Mouse (Mus musculus): ENCODE data around the gene Baz2b. TPM values are rescaled to one million over a fixed set of nuclear protein-coding genes. Genes with fewer than 3 reads are reported as not detected.
A peak's percentile ranks its signal among the peaks of the same experiment; 100 is the strongest.
"Not testable (repeated sequence)": the region's sequence is repeated elsewhere in the genome, so short reads cannot be mapped to it uniquely, and the experiment has no call there.

Gene Baz2b
- polyA plus RNA-seq, 1 experiment from 2014 or later = 74.7 TPM

DNA sequence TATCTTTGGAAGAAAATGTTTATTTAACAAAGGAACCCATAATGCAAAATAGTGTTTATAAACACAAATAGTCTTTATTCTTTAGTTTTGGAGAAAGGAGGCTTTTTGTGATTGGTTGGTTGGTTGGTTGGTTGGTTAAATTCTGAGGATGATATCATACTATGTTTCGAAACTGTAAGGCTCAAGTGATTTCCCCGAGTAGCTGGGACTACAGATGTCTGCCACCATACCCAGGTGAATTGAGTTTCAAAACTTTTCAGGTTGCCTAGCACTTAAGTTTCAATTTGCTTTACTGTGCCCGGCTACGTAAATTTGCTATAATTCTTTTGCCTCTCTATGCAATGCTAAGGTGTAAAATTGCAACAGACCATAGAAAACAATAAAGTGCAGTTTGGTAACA lies 127.4 kb downstream of the Baz2b start:
- H3K4me2 ChIP-seq = no peak overlapping the region
- no peak overlapping the region for H3K4me3 ChIP-seq (ENCODE audit: low read depth, low read length)
- ATAC-seq (ENCODE audit: low FRiP score) (no peak), DNase-seq (ENCODE audit: low spot score, missing footprints) (no peak)
- H3K9ac ChIP-seq (ENCODE audit: low read length) = no peak overlapping the region
- H3K36me3 ChIP-seq (ENCODE audit: control insufficient read depth, insufficient read depth, low read length) = no peaks in the 10 kb centered on the region
- no peaks in the 10 kb centered on the region for H3K9me3 ChIP-seq (ENCODE audit: control insufficient read depth, low read length)
- no peaks in the 10 kb centered on the region for H3K27me3 ChIP-seq (ENCODE audit: control insufficient read depth, insufficient read depth, low read length)
- WGBS = 96% methylated on average over 4 of the region's 4 CpGs
- H3K4me1 ChIP-seq (ENCODE audit: control insufficient read depth, insufficient read depth, low read length) = peaks cover 10% of the 10 kb centered on the region; the same call in 1 of the 2 replicates
- H3K27ac ChIP-seq (ENCODE audit: low read depth, low read length) = no peak overlapping the region

DNA sequence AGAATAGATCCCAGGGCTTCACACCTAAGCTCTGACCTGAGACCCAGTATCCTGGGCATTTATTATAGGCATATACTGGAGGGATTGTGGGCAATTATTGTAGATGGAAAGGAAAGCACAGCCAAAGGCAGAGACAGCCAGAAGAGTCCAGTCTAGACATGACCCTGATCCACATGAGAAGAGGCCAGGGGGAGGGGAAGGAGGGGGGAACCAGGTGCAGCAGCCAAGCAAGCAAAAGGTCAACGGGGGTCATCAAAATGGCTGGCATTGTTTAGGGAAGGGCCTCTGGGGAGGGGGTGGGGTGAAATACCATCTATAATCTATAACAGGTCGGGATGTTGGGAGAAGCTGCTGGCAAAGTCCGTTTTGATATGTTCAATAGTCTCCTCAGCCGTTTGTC lies 128.8 kb downstream of the Baz2b start:
- Histone ChIP-seq H3K27ac (ENCODE audit: low read depth, low read length) (no peak overlapping the region), H3K27me3 (ENCODE audit: control insufficient read depth, insufficient read depth, low read length) (no peaks in the 10 kb centered on the region), H3K36me3 (ENCODE audit: control insufficient read depth, insufficient read depth, low read length) (no peaks in the 10 kb centered on the region), H3K4me3 (ENCODE audit: low read depth, low read length) (no peak overlapping the region), H3K4me2 (no peak overlapping the region), H3K9ac (ENCODE audit: low read length) (no peak overlapping the region), H3K9me3 (ENCODE audit: control insufficient read depth, low read length) (no peaks in the 10 kb centered on the region), H3K4me1 (ENCODE audit: control insufficient read depth, insufficient read depth, low read length) (peaks cover 20% of the 10 kb centered on the region; the same call in 1 of the 2 replicates)
- WGBS = 66% methylated on average over 4 of the region's 4 CpGs
- no peak for DNase-seq (ENCODE audit: low spot score, missing footprints)
- peak; percentile 42; the same call in 1 of the 2 replicates for ATAC-seq (ENCODE audit: low FRiP score)

DNA sequence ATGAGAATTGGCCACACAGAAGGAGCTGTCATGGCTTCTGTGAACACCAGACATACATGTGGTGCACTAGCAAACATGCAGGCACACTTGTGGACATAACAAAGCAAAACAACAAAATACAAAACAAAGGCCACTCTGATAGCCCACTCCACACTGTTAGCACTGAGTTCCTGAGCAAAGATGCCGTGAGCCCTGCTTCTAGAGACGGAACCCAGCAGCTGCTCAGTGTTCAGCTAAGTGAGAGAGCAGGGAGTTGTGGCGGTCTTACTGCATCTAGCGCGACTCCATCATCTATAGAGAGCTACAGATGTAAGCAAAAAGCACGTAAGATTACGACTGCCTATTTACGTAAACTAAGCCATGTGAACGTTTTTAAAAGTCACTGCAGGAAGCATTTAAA lies 132.0 kb downstream of the Baz2b start:
- no peak for DNase-seq (ENCODE audit: low spot score, missing footprints)
- WGBS = 70% methylated on average over 9 of the region's 9 CpGs
- Histone ChIP-seq H3K36me3 (ENCODE audit: control insufficient read depth, insufficient read depth, low read length) (no peaks in the 10 kb centered on the region), H3K9ac (ENCODE audit: low read length) (no peak overlapping the region), H3K9me3 (ENCODE audit: control insufficient read depth, low read length) (no peaks in the 10 kb centered on the region), H3K4me3 (ENCODE audit: low read depth, low read length) (no peak overlapping the region), H3K27me3 (ENCODE audit: control insufficient read depth, insufficient read depth, low read length) (no peaks in the 10 kb centered on the region), H3K4me2 (no peak overlapping the region), H3K27ac (ENCODE audit: low read depth, low read length) (no peak overlapping the region; the same call in 1 of the 2 replicates), H3K4me1 (ENCODE audit: control insufficient read depth, insufficient read depth, low read length) (peaks cover 15% of the 10 kb centered on the region; the same call in 1 of the 2 replicates)
- ATAC-seq (ENCODE audit: low FRiP score) = no peak

DNA sequence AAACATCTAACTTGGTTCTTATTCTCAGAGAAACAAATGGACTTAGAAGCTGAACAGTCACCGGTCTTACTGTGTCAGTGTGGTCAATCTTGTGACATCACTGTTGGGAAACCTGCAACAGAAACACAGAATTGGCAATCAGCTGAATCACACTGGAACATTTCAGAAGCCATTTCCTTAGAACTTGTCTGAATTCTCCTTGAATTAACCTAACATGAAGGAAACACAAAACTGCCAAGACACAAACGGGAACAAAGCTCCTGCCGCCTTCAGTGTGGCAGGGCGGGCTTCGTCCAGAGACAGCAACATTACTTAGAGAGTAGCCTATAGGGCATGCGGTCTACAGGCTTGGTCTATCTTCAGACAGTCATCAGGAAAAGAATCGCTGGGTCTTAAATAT lies 132.8 kb downstream of the Baz2b start:
- 48% methylated on average over 7 of the region's 7 CpGs for WGBS
- H3K27me3 ChIP-seq (ENCODE audit: control insufficient read depth, insufficient read depth, low read length) = no peaks in the 10 kb centered on the region
- no peaks in the 10 kb centered on the region for H3K9me3 ChIP-seq (ENCODE audit: control insufficient read depth, low read length)
- H3K9ac ChIP-seq (ENCODE audit: low read length) = peak overlapping the region; percentile 18; the same call in 1 of the 2 replicates
- no peaks in the 10 kb centered on the region for H3K36me3 ChIP-seq (ENCODE audit: control insufficient read depth, insufficient read depth, low read length)
- peaks cover 15% of the 10 kb centered on the region; the same call in 1 of the 2 replicates for H3K4me1 ChIP-seq (ENCODE audit: control insufficient read depth, insufficient read depth, low read length)
- no peak overlapping the region for H3K4me2 ChIP-seq
- DNase-seq (ENCODE audit: low spot score, missing footprints) (no peak), ATAC-seq (ENCODE audit: low FRiP score) (no peak)
- H3K27ac ChIP-seq (ENCODE audit: low read depth, low read length) = no peak overlapping the region
- no peak overlapping the region for H3K4me3 ChIP-seq (ENCODE audit: low read depth, low read length)

DNA sequence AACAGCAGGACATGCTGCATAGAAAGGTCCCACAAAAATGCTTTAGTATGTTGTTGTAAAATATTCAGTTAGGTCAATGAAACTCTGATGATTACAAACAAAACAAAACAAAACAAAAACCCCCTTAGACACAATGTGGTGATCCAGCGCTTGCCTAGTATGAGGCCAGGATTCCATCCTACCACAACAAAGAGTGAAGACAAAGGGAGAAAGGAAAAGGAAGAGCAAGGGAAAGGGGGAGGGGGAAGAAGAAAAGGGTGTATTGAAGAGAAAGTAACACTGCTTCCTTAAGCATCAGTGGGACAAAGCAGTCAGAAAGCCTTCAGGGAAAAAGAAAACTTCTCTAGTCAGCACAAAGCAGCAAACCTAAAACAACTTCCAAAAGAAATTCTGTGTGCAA lies 133.6 kb downstream of the Baz2b start:
- Histone ChIP-seq H3K4me3 (ENCODE audit: low read depth, low read length) (no peak overlapping the region), H3K4me2 (no peak overlapping the region), H3K9me3 (ENCODE audit: control insufficient read depth, low read length) (no peaks in the 10 kb centered on the region), H3K27ac (ENCODE audit: low read depth, low read length) (no peak overlapping the region), H3K36me3 (ENCODE audit: control insufficient read depth, insufficient read depth, low read length) (no peaks in the 10 kb centered on the region), H3K27me3 (ENCODE audit: control insufficient read depth, insufficient read depth, low read length) (no peaks in the 10 kb centered on the region), H3K9ac (ENCODE audit: low read length) (no peak overlapping the region), H3K4me1 (ENCODE audit: control insufficient read depth, insufficient read depth, low read length) (peaks cover 15% of the 10 kb centered on the region; the same call in 1 of the 2 replicates)
- DNase-seq (ENCODE audit: low spot score, missing footprints) = peak; percentile 89
- WGBS = 3% methylated on average over 1 of the region's 1 CpGs
- peak; percentile 50; the same call in 1 of the 2 replicates for ATAC-seq (ENCODE audit: low FRiP score)

DNA sequence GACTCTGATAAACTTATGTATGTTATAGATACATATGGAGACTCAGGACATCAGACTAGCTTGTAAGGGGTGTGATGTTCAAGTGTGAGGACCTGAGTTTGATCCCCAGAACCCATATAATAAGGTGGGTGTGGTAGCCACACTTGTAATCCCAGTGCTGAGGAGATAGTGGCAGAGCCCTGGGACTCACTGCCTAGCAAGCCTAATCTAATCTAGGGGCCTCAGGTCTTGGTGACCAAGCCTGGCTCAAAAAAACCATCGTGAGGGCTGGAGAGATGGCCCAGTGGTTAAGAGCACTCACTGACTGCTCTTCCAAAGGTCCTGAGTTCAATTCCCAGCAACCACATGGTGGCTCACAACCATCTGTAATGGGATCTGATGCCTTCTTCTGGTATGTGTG lies 135.8 kb downstream of the Baz2b start:
- WGBS = 95% methylated on average over 1 of the region's 1 CpGs
- H3K36me3 ChIP-seq (ENCODE audit: control insufficient read depth, insufficient read depth, low read length); DNase-seq (ENCODE audit: low spot score, missing footprints); H3K4me2 ChIP-seq; ATAC-seq (ENCODE audit: low FRiP score); H3K9me3 ChIP-seq (ENCODE audit: control insufficient read depth, low read length); H3K4me3 ChIP-seq (ENCODE audit: low read depth, low read length); H3K27me3 ChIP-seq (ENCODE audit: control insufficient read depth, insufficient read depth, low read length); H3K27ac ChIP-seq (ENCODE audit: low read depth, low read length); H3K9ac ChIP-seq (ENCODE audit: low read length): not testable (repeated sequence)
- peaks cover 15% of the 10 kb centered on the region; the same call in 1 of the 2 replicates for H3K4me1 ChIP-seq (ENCODE audit: control insufficient read depth, insufficient read depth, low read length)

DNA sequence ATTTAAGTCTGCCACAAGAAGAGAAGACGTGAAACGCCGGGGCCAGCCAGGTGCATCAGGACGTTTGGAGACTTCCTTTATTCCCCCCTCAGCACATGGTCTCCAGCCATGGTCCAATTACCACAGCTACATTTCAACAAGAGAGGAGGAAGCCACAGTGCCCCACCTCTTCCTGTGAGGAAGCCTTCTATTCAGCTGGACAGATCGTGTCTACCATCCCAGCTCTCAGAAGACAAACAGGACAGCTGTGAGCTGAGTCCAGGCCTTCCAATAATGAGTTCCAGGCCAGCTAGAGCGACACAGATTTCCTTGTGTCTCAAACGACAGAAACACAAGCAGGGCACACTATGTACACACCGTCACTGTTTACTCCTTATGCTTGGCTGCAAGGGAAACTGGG lies 137.8 kb downstream of the Baz2b start:
- Histone ChIP-seq H3K27me3 (ENCODE audit: control insufficient read depth, insufficient read depth, low read length) (no peaks in the 10 kb centered on the region), H3K36me3 (ENCODE audit: control insufficient read depth, insufficient read depth, low read length) (no peaks in the 10 kb centered on the region), H3K27ac (ENCODE audit: low read depth, low read length) (no peak overlapping the region), H3K9me3 (ENCODE audit: control insufficient read depth, low read length) (no peaks in the 10 kb centered on the region), H3K4me1 (ENCODE audit: control insufficient read depth, insufficient read depth, low read length) (peaks cover 6% of the 10 kb centered on the region; the same call in 1 of the 2 replicates), H3K4me2 (no peak overlapping the region), H3K4me3 (ENCODE audit: low read depth, low read length) (no peak overlapping the region), H3K9ac (ENCODE audit: low read length) (no peak overlapping the region)
- whole genome bisulfite sequencing = 66% methylated on average over 8 of the region's 8 CpGs
- DNase-seq (ENCODE audit: low spot score, missing footprints) (no peak), ATAC-seq (ENCODE audit: low FRiP score) (no peak)

DNA sequence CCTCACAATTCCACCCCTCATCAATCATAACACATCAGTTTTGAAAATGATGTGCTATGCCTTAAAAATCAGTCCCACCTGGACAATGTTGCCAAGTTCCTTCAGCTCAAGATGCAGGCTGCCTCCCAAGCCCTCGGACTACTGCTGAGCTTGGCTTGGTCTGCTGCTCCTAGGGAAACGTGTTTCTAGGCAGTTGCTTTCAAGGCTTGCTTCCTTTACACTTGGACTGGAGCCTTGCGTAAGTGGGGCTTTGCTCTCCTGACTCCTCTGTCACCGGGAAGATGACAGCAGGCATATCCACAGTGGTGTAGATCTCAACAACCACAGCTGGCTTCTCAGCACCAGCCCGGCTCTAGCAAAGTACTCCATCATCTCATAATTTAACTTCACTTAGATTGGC lies 138.7 kb downstream of the Baz2b start:
- ATAC-seq (ENCODE audit: low FRiP score) (no peak), DNase-seq (ENCODE audit: low spot score, missing footprints) (no peak)
- Histone ChIP-seq H3K4me2 (no peak overlapping the region), H3K27ac (ENCODE audit: low read depth, low read length) (no peak overlapping the region), H3K9ac (ENCODE audit: low read length) (no peak overlapping the region), H3K27me3 (ENCODE audit: control insufficient read depth, insufficient read depth, low read length) (no peaks in the 10 kb centered on the region), H3K36me3 (ENCODE audit: control insufficient read depth, insufficient read depth, low read length) (no peaks in the 10 kb centered on the region), H3K9me3 (ENCODE audit: control insufficient read depth, low read length) (no peaks in the 10 kb centered on the region), H3K4me3 (ENCODE audit: low read depth, low read length) (no peak overlapping the region), H3K4me1 (ENCODE audit: control insufficient read depth, insufficient read depth, low read length) (peaks cover under 1% of the 10 kb centered on the region; the same call in 1 of the 2 replicates)
- 87% methylated on average over 5 of the region's 5 CpGs for WGBS

DNA sequence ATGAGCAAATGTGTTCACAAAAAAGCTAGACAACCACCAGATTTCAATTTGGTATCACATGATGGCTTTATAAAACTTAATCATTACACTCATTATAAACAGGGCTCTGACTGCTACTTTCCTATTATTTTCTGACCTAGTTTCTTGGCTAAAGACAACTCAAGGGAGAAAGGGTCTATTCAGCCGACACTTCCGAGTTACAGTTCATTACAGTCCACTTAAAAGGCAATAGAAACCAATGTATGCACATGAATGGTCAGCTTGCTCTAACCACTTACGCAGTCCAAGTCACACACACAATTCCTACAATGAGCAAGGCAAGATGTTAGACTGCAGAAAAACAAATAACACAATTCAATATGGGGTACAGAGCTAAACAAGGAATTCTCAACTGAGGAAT lies 141.2 kb downstream of the Baz2b start:
- Histone ChIP-seq H3K4me1 (ENCODE audit: control insufficient read depth, insufficient read depth, low read length) (no peaks in the 10 kb centered on the region), H3K9ac (ENCODE audit: low read length) (no peak overlapping the region), H3K27ac (ENCODE audit: low read depth, low read length) (no peak overlapping the region), H3K27me3 (ENCODE audit: control insufficient read depth, insufficient read depth, low read length) (no peaks in the 10 kb centered on the region), H3K36me3 (ENCODE audit: control insufficient read depth, insufficient read depth, low read length) (peaks cover 2% of the 10 kb centered on the region; the same call in 1 of the 2 replicates), H3K4me2 (no peak overlapping the region), H3K9me3 (ENCODE audit: control insufficient read depth, low read length) (no peaks in the 10 kb centered on the region), H3K4me3 (ENCODE audit: low read depth, low read length) (no peak overlapping the region)
- WGBS = 84% methylated on average over 3 of the region's 3 CpGs
- ATAC-seq (ENCODE audit: low FRiP score) (no peak), DNase-seq (ENCODE audit: low spot score, missing footprints) (no peak)
